Mouse (Mus musculus): ENCODE data around the gene Chtf18. TPM values are rescaled to one million over a fixed set of nuclear protein-coding genes. Genes with fewer than 3 reads are reported as not detected.
A peak's percentile ranks its signal among the peaks of the same experiment; 100 is the strongest.

Chtf18 gene
- polyA plus RNA-seq, 1 experiment from 2014 or later: 37.6 TPM

DNA sequence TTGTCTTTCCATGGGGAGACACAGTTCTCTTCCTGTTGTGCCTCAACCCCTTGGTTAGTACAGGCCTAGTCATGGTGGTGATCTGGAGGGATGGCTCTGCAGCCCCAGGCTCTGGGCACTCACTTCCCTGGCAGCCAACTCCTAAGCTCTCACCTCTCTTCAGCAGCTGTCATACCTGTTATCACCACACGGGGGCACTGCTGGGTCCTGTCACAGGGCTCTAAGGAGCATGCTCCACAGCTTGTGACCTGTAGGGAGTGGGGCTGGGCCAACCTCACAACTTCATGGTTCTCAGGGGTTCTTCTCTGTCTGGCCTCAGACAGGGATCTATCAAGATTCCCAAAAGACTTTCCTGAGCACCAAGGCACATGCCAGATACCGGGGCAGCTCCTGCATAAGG is 4.9 kb upstream of the Chtf18 start:
- Histone ChIP-seq H3K9ac (no peak overlapping the region), H3K36me3 (peaks cover 26% of the 10 kb centered on the region), H3K9me3 (replicated peaks) (no peaks in the 10 kb centered on the region), H3K4me3 (no peak overlapping the region), H3K27ac (no peak overlapping the region), H3K27me3 (replicated peaks) (peaks cover 5% of the 10 kb centered on the region; the same call in 1 of the 2 replicates), H3K4me1 (peaks cover 15% of the 10 kb centered on the region), H3K4me2 (no peak overlapping the region)
- 18% methylated on average over 2 of the region's 2 CpGs for WGBS (ENCODE audit: insufficient replicate concordance)
- ATAC-seq: no peak

DNA sequence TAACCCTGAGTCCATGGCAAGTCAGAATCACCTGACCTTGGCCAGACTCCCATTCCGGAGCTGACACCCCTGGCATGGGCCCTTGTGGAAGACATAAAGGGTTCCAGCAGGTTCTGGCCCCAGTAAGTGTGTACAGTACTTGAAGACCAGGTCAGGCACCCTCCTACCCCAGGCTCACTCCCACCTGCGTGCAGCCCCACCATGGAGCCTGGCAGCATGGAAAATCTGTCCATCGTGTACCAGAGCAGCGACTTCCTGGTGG is 721 bp upstream of the Chtf18 start:
- peak overlapping the region; percentile 78 for H3K4me2 ChIP-seq
- peaks cover 52% of the 10 kb centered on the region for H3K36me3 ChIP-seq
- no peak for ATAC-seq
- peaks cover 33% of the 10 kb centered on the region for H3K4me1 ChIP-seq
- peak overlapping the region; percentile 58 for H3K4me3 ChIP-seq
- H3K27me3 ChIP-seq (replicated peaks): no peaks in the 10 kb centered on the region
- peak overlapping the region; percentile 74 for H3K9ac ChIP-seq
- 20% methylated on average over 4 of the region's 4 CpGs for WGBS (ENCODE audit: insufficient replicate concordance)
- H3K9me3 ChIP-seq (replicated peaks): no peaks in the 10 kb centered on the region
- peak overlapping the region; percentile 47 for H3K27ac ChIP-seq

DNA sequence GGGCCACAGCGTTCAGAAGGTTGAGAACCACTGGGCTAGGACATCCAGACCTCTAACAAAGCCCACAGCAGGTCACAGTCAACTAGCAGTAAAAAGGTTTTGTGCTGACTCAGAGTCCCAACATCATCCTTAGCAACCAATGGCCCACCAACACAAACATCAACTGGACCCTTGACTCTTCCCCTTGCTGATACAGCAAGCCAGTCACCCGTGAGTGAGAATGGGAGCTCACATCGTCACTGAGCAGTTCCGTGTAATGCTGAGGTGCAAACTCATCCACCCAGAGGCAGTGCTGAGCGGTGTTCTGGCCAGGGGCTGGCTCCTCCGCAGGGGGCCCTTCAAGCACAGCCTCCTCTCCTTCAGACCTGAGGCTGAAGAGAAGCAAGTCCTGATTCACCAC is 2.0 kb downstream of the Chtf18 start:
- peaks cover 69% of the 10 kb centered on the region for H3K36me3 ChIP-seq
- no peak for ATAC-seq
- WGBS (ENCODE audit: insufficient replicate concordance): 80% methylated on average over 6 of the region's 6 CpGs

DNA sequence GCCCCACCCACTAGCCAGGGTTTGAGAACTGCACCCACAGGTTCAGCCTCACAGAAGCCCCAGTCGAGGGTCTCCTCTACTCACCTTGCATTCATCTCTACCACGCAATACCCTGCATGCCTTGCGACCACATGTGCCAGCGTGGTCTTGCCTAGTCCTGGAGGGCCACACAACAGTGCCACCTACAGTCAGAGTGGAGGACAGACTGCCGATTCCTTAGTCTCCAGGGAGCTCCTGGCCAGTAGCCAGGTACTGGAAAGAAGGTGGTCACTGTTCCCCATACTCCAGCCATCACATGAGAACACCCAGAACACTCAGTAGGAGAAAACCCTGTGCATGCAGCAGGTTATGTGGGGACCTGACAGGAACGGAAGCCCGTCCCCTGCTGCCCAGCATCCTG is 3.3 kb downstream of the Chtf18 start:
- peaks cover 72% of the 10 kb centered on the region for H3K36me3 ChIP-seq
- no peaks in the 10 kb centered on the region for H3K9me3 ChIP-seq (replicated peaks)
- ATAC-seq: no peak

More for the DNA sequence above, 2.0 kb downstream of the Chtf18 start:
- H3K27me3 ChIP-seq (replicated peaks): no peaks in the 10 kb centered on the region
- H3K9ac ChIP-seq: no peak overlapping the region
- H3K9me3 ChIP-seq (replicated peaks): no peaks in the 10 kb centered on the region
- no peak overlapping the region for H3K27ac ChIP-seq
- no peak overlapping the region for H3K4me3 ChIP-seq
- H3K4me2 ChIP-seq: peak overlapping the region; percentile 93; the same call in 1 of the 2 replicates
- peaks cover 38% of the 10 kb centered on the region for H3K4me1 ChIP-seq

DNA sequence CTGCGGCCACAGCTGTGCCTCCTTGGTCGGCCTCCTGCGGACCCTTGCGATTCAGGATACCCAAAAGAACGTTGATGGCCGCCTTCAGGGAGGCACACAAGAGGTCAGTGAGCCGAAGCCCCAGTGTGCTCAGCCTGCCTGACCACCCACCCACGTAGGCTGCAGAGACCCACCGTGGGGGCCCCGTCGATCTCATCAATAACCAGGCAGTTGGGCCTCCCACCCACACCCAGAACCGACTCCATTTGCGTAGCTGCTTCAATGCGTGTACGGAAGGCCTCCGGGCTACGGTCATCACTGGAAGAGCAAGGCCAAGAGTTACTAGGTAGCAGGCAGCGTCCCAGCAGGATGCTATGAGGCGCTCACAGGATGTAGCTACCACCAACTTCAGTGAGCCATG is 3.7 kb downstream of the Chtf18 start:
- Histone ChIP-seq H3K9ac (no peak overlapping the region), H3K36me3 (peaks cover 72% of the 10 kb centered on the region)
- WGBS (ENCODE audit: insufficient replicate concordance): 92% methylated on average over 19 of the region's 19 CpGs

More for the DNA sequence above, 3.3 kb downstream of the Chtf18 start:
- Histone ChIP-seq H3K4me1 (peaks cover 35% of the 10 kb centered on the region), H3K4me2 (no peak overlapping the region), H3K4me3 (no peak overlapping the region), H3K27ac (no peak overlapping the region), H3K27me3 (replicated peaks) (no peaks in the 10 kb centered on the region), H3K9ac (no peak overlapping the region)
- 76% methylated on average over 7 of the region's 7 CpGs for WGBS (ENCODE audit: insufficient replicate concordance)

DNA sequence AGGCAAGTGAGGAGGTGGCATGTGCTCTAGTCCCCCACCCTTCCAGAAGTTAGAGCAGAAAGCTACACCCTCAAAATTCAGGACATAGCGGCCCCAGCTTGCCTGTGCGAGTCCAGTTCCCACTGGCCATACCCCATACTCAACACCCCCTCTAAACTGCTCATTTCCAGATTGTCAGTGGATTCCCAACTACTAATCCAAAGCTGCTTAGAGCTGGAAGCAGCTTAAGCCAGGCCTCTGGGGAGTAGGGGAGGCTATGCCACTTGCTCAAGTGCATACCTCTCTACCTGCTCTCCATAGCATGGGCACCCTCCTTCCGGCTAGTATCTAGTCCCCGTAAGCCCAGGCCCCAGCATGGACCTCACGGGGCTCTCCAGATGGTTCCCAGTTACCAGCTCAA is 5.7 kb downstream of the Chtf18 start:
- no peak for ATAC-seq
- Histone ChIP-seq H3K27ac (no peak overlapping the region), H3K4me2 (no peak overlapping the region), H3K9me3 (replicated peaks) (no peaks in the 10 kb centered on the region), H3K36me3 (peaks cover 73% of the 10 kb centered on the region), H3K27me3 (replicated peaks) (peaks cover 24% of the 10 kb centered on the region), H3K9ac (no peak overlapping the region), H3K4me1 (peaks cover 30% of the 10 kb centered on the region), H3K4me3 (no peak overlapping the region)
- 89% methylated on average over 5 of the region's 5 CpGs for WGBS (ENCODE audit: insufficient replicate concordance)

More for the DNA sequence above, 3.7 kb downstream of the Chtf18 start:
- no peak overlapping the region for H3K27ac ChIP-seq
- no peaks in the 10 kb centered on the region for H3K9me3 ChIP-seq (replicated peaks)
- no peak overlapping the region for H3K4me2 ChIP-seq
- H3K4me3 ChIP-seq: no peak overlapping the region
- H3K27me3 ChIP-seq (replicated peaks): peaks cover 4% of the 10 kb centered on the region
- H3K4me1 ChIP-seq: peaks cover 31% of the 10 kb centered on the region
- ATAC-seq: no peak

DNA sequence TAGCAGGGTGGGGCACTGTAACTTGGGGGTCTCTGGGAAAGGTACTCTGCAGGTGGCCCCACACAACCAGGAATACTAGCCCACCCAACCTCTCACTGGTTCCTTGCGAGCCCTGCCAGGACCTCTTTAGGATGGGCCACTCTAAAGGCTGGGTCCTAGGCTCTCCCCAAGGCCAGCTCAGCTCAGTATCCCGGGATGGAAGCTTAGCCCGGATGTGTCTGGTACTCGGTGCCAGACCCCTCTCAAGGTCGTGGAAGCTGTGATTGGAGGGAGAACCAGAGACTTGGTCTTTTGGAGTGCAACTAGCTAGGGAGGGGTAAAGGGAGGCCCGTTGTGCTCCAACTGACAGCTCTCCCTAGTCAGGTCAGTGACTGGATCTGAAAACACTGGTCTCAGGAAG is 9.5 kb downstream of the Chtf18 start:
- H3K4me3 ChIP-seq: peak overlapping the region; percentile 37
- H3K4me2 ChIP-seq: peak overlapping the region; percentile 63
- H3K27me3 ChIP-seq (replicated peaks): peaks cover 51% of the 10 kb centered on the region
- H3K9ac ChIP-seq: no peak overlapping the region
- H3K36me3 ChIP-seq: peaks cover 45% of the 10 kb centered on the region
- H3K27ac ChIP-seq: no peak overlapping the region
- H3K9me3 ChIP-seq (replicated peaks): no peaks in the 10 kb centered on the region
- H3K4me1 ChIP-seq: peaks cover 25% of the 10 kb centered on the region
- no peak for ATAC-seq
- 14% methylated on average over 6 of the region's 6 CpGs for WGBS (ENCODE audit: insufficient replicate concordance)

DNA sequence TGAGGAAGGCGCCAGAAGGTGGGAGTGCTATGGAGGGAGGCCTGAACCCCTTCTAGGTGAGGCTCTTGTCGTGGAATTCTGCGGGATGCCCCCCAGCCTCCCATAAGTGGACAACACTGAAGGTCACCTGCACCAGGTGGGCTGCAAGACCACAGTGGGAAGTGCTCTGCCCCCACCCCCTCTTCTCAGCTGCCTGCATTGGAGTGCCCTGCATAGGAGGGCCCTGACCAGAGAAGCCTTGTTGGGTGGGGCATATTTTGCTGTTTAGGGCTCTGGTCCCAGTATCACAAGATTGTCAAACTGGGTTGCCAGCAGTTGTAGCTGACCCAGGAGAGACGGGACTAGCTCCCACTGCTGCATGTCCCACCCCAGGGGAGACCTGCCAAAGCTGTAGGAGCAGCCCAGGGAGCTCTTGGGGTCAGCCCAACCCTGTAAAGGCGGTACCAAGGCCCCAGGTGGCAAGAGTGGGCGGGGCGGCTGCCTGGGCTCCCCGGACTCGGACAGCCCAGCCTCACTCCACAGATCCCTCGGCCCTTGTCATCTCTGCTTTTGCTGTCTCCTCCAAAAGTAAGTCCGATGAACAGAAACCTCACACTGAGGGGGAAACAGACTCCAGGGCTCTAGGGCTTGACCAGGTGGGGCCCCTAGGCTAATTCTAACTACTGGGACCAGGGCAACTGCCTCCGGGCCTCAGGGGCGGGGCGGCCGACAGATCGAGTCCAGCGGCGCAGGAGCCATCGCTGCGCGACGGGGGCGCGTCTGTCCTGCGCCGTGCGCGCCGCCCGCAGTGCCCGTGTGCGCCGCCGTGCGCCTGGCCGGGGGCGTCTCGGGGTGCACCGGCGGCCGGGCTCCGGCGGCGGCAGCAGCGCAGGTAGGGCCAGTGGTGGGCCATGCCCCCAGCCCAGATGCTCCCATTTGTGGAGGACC is 10.2 kb downstream of the Chtf18 start, which contains the start of gene Gng13:
Gng13 (plus strand) TSS at position 461 of the 927 bp plus-strand sequence.
- Histone ChIP-seq H3K27me3 (replicated peaks) (peaks cover 55% of the 10 kb centered on the region), H3K9me3 (replicated peaks) (no peaks in the 10 kb centered on the region), H3K27ac (no peak within 1 kb of the TSS), H3K9ac (no peak within 1 kb of the TSS), H3K36me3 (peaks cover 38% of the 10 kb centered on the region), H3K4me3 (peak within 1 kb of the TSS; percentile 37), H3K4me1 (peaks cover 23% of the 10 kb centered on the region), H3K4me2 (peak within 1 kb of the TSS; percentile 63)
- ATAC-seq: peak; percentile 24
- WGBS (ENCODE audit: insufficient replicate concordance): 2% methylated on average over 36 of the region's 45 CpGs

DNA sequence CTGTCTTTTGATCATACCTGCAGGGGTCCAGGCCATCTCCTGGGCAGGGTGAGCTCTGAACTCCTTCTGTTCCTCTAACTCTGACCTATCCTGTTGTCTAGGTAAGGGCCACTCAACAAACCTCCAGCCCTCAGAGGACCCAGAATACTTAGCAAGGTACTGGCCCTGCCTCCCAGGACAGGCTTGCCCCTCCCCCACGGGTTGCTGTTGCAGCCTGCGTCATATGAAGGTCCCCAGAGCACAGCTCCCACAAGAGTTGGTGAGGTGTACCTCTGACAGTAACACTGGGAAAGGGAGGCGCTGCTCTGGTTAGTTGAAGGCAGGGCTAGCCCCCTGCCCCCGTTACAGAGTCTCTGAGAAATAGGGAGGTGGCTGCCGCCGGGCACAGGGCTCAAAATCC is 11.1 kb downstream of the Chtf18 start:
- Histone ChIP-seq H3K27me3 (replicated peaks) (peaks cover 55% of the 10 kb centered on the region), H3K9me3 (replicated peaks) (no peaks in the 10 kb centered on the region), H3K4me3 (no peak overlapping the region), H3K4me2 (no peak overlapping the region), H3K4me1 (peaks cover 23% of the 10 kb centered on the region), H3K36me3 (peaks cover 29% of the 10 kb centered on the region), H3K9ac (no peak overlapping the region), H3K27ac (no peak overlapping the region)
- 5% methylated on average over 6 of the region's 6 CpGs for WGBS (ENCODE audit: insufficient replicate concordance)
- ATAC-seq: no peak

DNA sequence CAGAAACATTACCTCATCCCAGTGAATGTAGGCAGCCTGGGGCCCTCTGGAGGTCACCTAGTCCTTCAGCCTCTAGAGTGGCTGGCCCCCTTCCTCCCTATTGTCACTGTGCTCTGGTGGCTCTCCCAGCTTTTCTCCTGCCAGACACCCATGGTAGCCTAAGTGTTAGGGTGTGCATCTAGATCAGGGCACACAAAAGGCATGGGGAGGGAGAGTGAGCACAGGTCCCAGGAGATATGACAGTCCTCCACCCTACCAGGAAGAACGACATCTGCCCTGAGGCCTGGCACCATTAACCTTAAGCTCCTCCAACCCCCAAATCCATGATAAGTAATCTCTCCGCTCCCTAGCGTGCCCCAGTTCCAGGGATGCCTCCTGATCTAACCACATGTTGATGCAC is 11.6 kb downstream of the Chtf18 start:
- Histone ChIP-seq H3K4me2 (no peak overlapping the region), H3K27me3 (replicated peaks) (peaks cover 55% of the 10 kb centered on the region), H3K4me1 (peaks cover 23% of the 10 kb centered on the region), H3K9me3 (replicated peaks) (no peaks in the 10 kb centered on the region), H3K4me3 (no peak overlapping the region), H3K36me3 (peaks cover 24% of the 10 kb centered on the region), H3K9ac (no peak overlapping the region), H3K27ac (no peak overlapping the region)
- peak; percentile 36; the same call in 1 of the 2 replicates for ATAC-seq
- 33% methylated on average over 3 of the region's 3 CpGs for WGBS (ENCODE audit: insufficient replicate concordance)

DNA sequence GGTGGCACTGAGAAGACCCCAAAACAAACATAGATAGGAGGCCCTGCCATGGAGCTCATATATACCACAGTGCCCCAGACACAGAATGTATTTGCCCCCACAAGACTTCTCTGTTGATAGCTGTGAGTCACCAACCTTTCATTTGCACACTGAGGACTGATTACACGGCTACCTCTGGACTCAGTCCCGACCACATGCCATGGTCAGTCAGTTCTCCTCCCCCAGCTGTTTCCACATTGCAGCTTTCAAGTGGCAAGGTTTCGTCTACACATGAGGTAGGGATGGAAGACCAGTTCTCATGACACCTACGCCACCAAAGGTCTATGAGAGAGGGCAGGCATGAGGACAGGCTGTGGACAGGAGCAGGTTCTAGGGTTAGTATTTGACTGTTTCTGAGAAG is 16.1 kb downstream of the Chtf18 start:
- 54% methylated on average over 4 of the region's 4 CpGs for WGBS (ENCODE audit: insufficient replicate concordance)
- Histone ChIP-seq H3K27me3 (replicated peaks) (peaks cover 28% of the 10 kb centered on the region), H3K4me3 (no peak overlapping the region), H3K9me3 (replicated peaks) (no peaks in the 10 kb centered on the region; the same call in 1 of the 2 replicates), H3K36me3 (no peaks in the 10 kb centered on the region), H3K4me2 (no peak overlapping the region), H3K4me1 (peaks cover 7% of the 10 kb centered on the region), H3K9ac (no peak overlapping the region), H3K27ac (no peak overlapping the region)
- no peak for ATAC-seq

DNA sequence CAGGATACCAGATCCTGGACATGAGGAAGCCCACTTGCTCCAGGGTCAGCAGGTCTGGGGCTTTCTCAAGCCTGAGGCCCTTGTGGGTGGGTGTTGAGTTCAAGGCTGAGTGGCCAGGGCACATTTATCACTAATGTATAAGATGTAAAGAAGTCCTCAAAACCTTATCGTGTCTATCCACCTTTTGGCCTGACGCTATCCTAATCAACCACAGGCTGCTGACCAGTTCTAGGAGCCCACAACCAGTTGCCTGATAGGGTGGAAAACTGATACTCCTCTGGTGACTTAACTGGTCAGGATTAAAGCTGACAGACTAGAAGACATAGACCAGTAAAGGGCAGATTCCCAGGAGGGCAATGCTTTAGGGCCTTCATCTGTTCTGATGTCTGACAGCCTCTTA is 17.2 kb downstream of the Chtf18 start:
- no peak overlapping the region for H3K4me2 ChIP-seq

More for the DNA sequence above, 17.2 kb downstream of the Chtf18 start:
- Histone ChIP-seq H3K9me3 (replicated peaks) (no peaks in the 10 kb centered on the region; the same call in 1 of the 2 replicates), H3K9ac (no peak overlapping the region), H3K27ac (no peak overlapping the region), H3K36me3 (no peaks in the 10 kb centered on the region), H3K4me3 (no peak overlapping the region), H3K4me1 (no peaks in the 10 kb centered on the region), H3K27me3 (replicated peaks) (peaks cover 16% of the 10 kb centered on the region)
- peak; percentile 37; the same call in 1 of the 2 replicates for ATAC-seq
- WGBS (ENCODE audit: insufficient replicate concordance): 67% methylated on average over 2 of the region's 2 CpGs
